Mouse (Mus musculus) adrenal gland, adult 2 months (tissue): ENCODE data around the gene H2al1g. TPM values are rescaled to one million over a fixed set of nuclear protein-coding genes. Genes with fewer than 3 reads are reported as not detected.
"Not testable (repeated sequence)": the region's sequence is repeated elsewhere in the genome, so short reads cannot be mapped to it uniquely, and the experiment has no call there.

Experiments used
- DNase-seq: peaks from one replicate; pipeline ENCODE4 v3.0.0; 2021
- long read RNA-seq: library from polyadenylated mRNA; stranded (forward); transcript quantifications from one replicate; pipeline ENCODE4 v2.0.0, GENCODE M21; 2021
- polyA plus RNA-seq: library from polyadenylated mRNA; depleted of rRNA; stranded (reverse); fragments of >200 nt; gene quantifications from 2 replicates; pipeline ENCODE4 v1.2.3, GENCODE M21; 2012; rRNA removed
- total RNA-seq, 2 experiments: library from RNA; stranded (reverse); gene quantifications; 2 replicates each; pipeline ENCODE4 v1.2.3; 2021

H2al1g gene
- total RNA-seq: not detected
- not detected in 2 replicates for polyA plus RNA-seq
- long read RNA-seq: 0 reads

GRCm38 (mm10) chrX:11317956-11318355, at the start of gene H2al1g:
Gene H2al1g (plus strand): TSS chrX:11318256.
- not testable (repeated sequence) for DNase-seq

- peak; percentile 10 for DNase-seq
Measured at GRCm38 (mm10) chrX:11269074-11269473, 49.0 kb upstream of the H2al1g start.

- no peak for DNase-seq
Measured at GRCm38 (mm10) chrX:11273190-11273589, 44.9 kb upstream of the H2al1g start.

DNA sequence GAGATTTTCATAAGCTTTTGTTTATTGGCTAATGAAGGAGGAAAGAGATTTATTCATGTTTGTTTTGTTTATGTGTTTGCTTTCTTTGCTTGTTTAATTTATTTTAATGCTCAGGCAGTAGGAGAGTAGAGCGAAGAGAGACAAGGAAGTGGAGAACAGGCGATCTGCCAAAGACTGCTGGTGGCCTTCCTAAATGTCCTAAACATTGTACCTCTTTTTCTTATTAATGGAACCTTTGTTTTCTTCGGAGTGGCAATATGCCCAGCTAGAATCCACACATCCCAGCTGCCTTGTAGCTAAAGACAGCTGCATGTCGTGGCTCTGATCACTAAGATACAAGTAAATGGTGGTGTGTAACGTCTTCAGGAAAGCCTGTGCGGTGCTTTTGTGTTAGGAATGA, 41.0 kb upstream of the H2al1g start:
- no peak for DNase-seq

- DNase-seq: no peak
Measured at GRCm38 (mm10) chrX:11280741-11281140, 37.3 kb upstream of the H2al1g start.

- peak; percentile 9 for DNase-seq
Measured at GRCm38 (mm10) chrX:11288306-11288882, 29.7 kb upstream of the H2al1g start.

DNA sequence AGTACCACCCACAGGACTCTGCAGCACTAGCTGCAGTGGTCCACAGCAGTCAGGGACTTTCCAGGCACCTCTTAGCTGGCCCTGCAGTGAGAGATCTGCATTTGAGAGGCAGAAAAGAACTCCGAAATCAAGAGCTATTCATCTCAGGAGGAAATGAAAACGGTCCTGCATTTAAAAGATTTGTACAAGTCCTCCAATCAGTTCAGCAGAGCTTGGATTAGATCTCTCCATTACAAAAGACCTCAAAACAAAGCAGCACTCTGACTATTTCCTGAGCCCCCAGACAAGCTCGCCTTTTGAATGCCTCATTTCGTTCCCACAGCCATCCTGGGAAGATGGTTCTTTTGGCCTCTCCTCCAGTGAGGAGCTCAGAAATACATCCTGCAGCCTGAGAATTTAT, 28.8 kb upstream of the H2al1g start:
- no peak for DNase-seq

DNA sequence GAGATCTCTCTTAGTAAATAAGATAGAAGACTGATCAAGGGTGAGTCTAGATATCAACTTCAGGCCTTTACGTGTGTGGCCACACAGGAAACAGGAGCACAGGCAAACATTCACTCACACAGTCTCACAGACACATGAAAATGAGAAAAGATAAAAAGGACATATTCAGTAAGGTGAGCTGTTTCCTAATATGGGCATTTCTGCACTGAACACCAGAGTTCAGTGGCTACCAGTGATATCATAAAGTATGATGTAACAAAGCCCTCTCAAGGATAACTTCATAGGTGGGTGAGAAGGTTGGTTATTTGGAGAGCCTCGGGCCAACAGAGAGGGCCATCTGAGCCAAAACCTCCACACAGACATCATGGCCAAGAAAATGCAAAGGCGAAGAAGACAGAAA, 19.1 kb upstream of the H2al1g start, which contains the start of gene H2al1a:
H2al1a (plus strand) TSS at position 301 of the 400 bp plus-strand sequence.
- not testable (repeated sequence) for DNase-seq

DNA sequence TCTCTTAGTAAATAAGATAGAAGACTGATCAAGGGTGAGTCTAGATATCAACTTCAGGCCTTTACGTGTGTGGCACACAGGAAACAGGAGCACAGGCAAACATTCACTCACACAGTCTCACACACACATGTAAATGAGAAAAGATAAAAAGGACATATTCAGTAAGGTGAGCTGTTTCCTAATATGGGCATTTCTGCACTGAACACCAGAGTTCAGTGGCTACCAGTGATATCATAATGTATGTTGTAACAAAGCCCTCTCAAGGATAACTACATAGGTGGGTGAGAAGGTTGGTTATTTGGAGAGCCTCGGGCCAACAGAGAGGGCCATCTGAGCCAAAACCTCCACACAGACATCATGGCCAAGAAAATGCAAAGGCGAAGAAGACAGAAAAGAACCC, 15.9 kb upstream of the H2al1g start, which contains the start of gene H2al1b:
H2al1b (plus strand) TSS at position 301 of the 400 bp plus-strand sequence.
- DNase-seq: not testable (repeated sequence)

- DNase-seq: not testable (repeated sequence)
Measured at GRCm38 (mm10) chrX:11305355-11305754, 12.7 kb upstream of the H2al1g start, which contains the start of gene H2al1c. Gene H2al1c (plus strand): TSS chrX:11305655.

DNA sequence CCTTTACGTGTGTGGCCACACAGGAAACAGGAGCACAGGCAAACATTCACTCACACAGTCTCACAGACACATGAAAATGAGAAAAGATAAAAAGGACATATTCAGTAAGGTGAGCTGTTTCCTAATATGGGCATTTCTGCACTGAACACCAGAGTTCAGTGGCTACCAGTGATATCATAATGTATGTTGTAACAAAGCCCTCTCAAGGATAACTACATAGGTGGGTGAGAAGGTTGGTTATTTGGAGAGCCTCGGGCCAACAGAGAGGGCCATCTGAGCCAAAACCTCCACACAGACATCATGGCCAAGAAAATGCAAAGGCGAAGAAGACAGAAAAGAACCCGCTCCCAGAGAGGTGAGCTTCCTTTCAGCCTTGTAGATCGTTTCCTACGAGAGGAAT, 9.5 kb upstream of the H2al1g start, which contains the start of gene H2al1d:
H2al1d (plus strand) TSS at position 301 of the 400 bp plus-strand sequence.
- DNase-seq: not testable (repeated sequence)

- DNase-seq: not testable (repeated sequence)
Measured at GRCm38 (mm10) chrX:11311634-11312033, 6.4 kb upstream of the H2al1g start, which contains the start of gene H2al1e. Gene H2al1e (plus strand): TSS chrX:11311934.

DNA sequence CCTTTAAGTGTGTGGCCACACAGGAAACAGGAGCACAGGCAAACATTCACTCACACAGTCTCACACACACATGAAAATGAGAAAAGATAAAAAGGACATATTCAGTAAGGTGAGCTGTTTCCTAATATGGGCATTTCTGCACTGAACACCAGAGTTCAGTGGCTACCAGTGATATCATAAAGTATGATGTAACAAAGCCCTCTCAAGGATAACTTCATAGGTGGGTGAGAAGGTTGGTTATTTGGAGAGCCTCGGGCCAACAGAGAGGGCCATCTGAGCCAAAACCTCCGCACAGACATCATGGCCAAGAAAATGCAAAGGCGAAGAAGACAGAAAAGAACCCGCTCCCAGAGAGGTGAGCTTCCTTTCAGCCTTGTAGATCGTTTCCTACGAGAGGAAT, 3.2 kb upstream of the H2al1g start, which contains the start of gene H2al1f:
H2al1f (plus strand) TSS at position 301 of the 400 bp plus-strand sequence.
- DNase-seq: not testable (repeated sequence)

- DNase-seq: not testable (repeated sequence)
Measured at GRCm38 (mm10) chrX:11321192-11321591, 3.1 kb downstream of the H2al1g start, which contains the start of gene H2al1h. Gene H2al1h (plus strand): TSS chrX:11321492.

DNA sequence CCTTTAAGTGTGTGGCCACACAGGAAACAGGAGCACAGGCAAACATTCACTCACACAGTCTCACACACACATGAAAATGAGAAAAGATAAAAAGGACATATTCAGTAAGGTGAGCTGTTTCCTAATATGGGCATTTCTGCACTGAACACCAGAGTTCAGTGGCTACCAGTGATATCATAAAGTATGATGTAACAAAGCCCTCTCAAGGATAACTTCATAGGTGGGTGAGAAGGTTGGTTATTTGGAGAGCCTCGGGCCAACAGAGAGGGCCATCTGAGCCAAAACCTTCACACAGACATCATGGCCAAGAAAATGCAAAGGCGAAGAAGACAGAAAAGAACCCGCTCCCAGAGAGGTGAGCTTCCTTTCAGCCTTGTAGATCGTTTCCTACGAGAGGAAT, 6.3 kb downstream of the H2al1g start, which contains the start of gene H2al1i:
H2al1i (plus strand) TSS at position 301 of the 400 bp plus-strand sequence.
- not testable (repeated sequence) for DNase-seq

GRCm38 (mm10) chrX:11327522-11327921, 9.5 kb downstream of the H2al1g start, which contains the start of gene H2al1j:
Gene H2al1j (plus strand): TSS chrX:11327822.
- not testable (repeated sequence) for DNase-seq

- DNase-seq: no peak
Measured at GRCm38 (mm10) chrX:11345762-11346161, 27.7 kb downstream of the H2al1g start.

- DNase-seq: no peak
Measured at GRCm38 (mm10) chrX:11346756-11347155, 28.7 kb downstream of the H2al1g start.

DNA sequence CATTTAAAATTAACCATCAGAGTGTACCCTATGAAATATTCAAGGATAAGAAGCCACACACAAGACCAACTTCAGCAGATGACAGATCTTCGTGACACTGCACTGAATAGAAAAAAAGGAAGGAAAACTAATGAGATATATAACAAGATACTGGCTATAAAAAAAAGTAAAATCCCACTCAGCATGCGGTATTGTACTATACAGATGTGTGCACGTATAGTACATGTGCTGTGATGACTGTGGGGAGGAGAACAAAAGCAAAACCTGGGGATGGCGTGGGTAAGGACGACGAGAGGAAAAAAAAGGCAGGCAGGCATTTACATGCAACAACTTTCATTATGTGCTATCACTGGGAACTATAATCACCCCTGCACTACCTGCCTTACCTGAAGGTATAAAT, 42.8 kb downstream of the H2al1g start:
- no peak for DNase-seq

GRCm38 (mm10) chrX:11361261-11361660, 43.2 kb downstream of the H2al1g start:
- no peak for DNase-seq

GRCm38 (mm10) chrX:11363890-11364289, 45.8 kb downstream of the H2al1g start:
- peak; percentile 48 for DNase-seq

DNA sequence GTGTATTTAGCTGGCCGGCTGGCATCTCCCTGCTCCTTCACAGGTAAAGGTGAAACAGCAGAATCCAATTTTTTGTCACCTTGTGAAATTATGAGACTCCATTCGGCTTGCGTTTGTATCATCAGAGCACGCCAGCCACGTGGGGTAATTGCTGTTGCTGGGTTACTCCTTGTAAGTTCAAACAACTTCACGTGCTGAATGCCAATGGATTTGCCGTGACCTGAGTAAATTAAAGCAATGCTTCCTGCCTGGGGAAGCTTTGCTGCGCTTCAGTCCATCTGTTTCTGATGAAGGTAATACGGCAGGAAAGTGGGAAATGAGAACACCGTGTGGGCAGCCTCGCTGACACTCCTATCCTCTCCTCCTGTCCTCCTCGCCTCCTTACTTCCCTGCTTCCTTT, 47.1 kb downstream of the H2al1g start:
- DNase-seq: no peak
